Mouse (Mus musculus) embryonic facial prominence, embryonic 11.5 days (tissue): ENCODE measurements at regions not wholly inside any gene's neighbourhood (a gene's known extent, or its start where the extent isn't known, plus 50 kb on each side); places are given as distances from the start of the nearest gene placed in this dataset.

Experiments
- ATAC-seq: fragments of 200-750 bp; cut with Nextera tagmentation; replicated peaks from 2 replicates; pipeline ENCODE4 v1.8.0; 2017; ENCODE audit warnings: low read depth; ENCODE audit not compliant: insufficient number of reproducible peaks, low FRiP score, low TSS enrichment
- DNase-seq: peaks from one replicate; pipeline ENCODE4 v3.0.0-alpha.2; 2015; ENCODE audit warnings: low spot score
- H3K27ac ChIP-seq: fragments of 300-500 bp; sonication (generic); replicated peaks from 2 replicates; pipeline ENCODE4 v1.5.1; 2014; ENCODE audit warnings: mild to moderate bottlenecking, low read depth, low read length, control low read depth
- H3K27me3 ChIP-seq: fragments of 300-500 bp; sonication (generic); 2 replicates; pipeline ENCODE4 v1.6.1; 2014; ENCODE audit warnings: mild to moderate bottlenecking, low read length, moderate library complexity, mixed read lengths; ENCODE audit not compliant: control insufficient read depth, insufficient read depth
- H3K36me3 ChIP-seq: fragments of 300-500 bp; sonication (generic); replicated peaks from 2 replicates; pipeline ENCODE4 v1.6.1; 2014; ENCODE audit warnings: low read depth, mild to moderate bottlenecking, low read length, moderate library complexity, mixed read lengths; ENCODE audit not compliant: control insufficient read depth, insufficient read depth
- H3K4me1 ChIP-seq: fragments of 300-500 bp; sonication (generic); 2 replicates; pipeline ENCODE4 v1.6.1; 2014; ENCODE audit warnings: low read length, mixed read lengths; ENCODE audit not compliant: control insufficient read depth, insufficient read depth
- H3K4me2 ChIP-seq: fragments of 300-500 bp; sonication (generic); 2 replicates; pipeline ENCODE4 v1.6.1; 2014; ENCODE audit warnings: low read depth, mild to moderate bottlenecking, control low read depth, low read length, moderate library complexity
- H3K4me3 ChIP-seq: fragments of 300-500 bp; sonication (generic); 2 replicates; pipeline ENCODE4 v1.5.1; 2014; ENCODE audit warnings: low read depth, low read length, control low read depth
- H3K9ac ChIP-seq: fragments of 300-500 bp; sonication (generic); replicated peaks from 2 replicates; pipeline ENCODE4 v1.6.1; 2014; ENCODE audit warnings: mild to moderate bottlenecking, control low read depth, low read length
- H3K9me3 ChIP-seq: fragments of 300-500 bp; sonication (generic); replicated peaks from 2 replicates; pipeline ENCODE4 v1.6.1; 2016; ENCODE audit warnings: mild to moderate bottlenecking, low read length, inconsistent platforms, mixed read lengths; ENCODE audit not compliant: control insufficient read depth
- WGBS: fragments of 180-500 bp; shearing (Covaris S2); extraction: QIAGEN DNeasy Blood & Tissue Kit; methylation state at CpG from one replicate; pipeline ENCODE4 v1.1.7; 2014; 5-methylcytosine and 5-hydroxymethylcytosine counted together

DNA sequence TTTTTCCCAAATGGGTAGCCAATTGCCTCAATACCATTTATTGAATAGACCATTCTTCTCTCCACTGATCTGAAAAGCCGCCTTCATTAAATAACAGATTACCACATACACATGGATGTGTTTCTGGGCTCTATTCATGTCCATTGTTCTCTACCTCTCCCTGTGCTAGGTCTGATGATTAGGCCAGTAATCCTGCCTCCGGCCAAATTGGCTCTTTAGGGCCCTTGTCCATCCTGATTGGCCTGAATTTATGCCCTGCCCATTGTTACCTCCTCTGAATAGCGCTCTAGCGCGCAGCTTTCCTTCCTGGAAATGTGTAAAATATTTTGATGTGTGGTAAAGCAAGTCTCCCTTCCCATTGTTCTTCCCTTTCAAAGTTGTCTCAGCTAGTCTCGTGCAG, 163.2 kb downstream of the Efnb1 start:
- Histone ChIP-seq H3K36me3 (no peaks in the 10 kb centered on the region), H3K9me3 (no peaks in the 10 kb centered on the region), H3K9ac (no peak overlapping the region), H3K4me1 (no peaks in the 10 kb centered on the region), H3K4me3 (no peak overlapping the region), H3K27ac (no peak overlapping the region), H3K27me3 (no peaks in the 10 kb centered on the region; the same call in none of the 2 replicates), H3K4me2 (no peak overlapping the region)
- ATAC-seq (no peak), DNase-seq (no peak)
- WGBS = 64% methylated on average over 6 of the region's 6 CpGs

DNA sequence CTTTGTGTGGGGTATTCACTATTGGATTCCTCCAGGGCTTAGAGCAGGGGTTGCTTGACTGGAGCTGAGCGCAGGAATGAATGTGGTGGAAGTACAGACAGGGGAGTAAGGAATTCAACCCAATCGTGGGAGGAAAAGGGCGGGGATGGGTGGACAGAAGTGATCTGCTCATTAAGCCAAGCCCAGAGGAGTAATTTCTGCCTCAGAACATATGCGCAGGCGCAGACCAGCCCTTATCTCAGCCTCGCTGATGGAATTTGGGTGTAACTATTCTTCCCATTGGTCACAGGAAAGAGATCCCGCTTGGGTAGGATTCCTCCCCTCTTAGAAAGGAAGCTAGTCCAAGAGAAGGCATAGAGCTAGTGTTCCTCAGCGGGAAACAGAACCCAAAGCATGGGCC, 158.8 kb downstream of the Efnb1 start:
- Histone ChIP-seq H3K36me3 (no peaks in the 10 kb centered on the region), H3K27ac (no peak overlapping the region), H3K27me3 (no peaks in the 10 kb centered on the region; the same call in none of the 2 replicates), H3K4me3 (no peak overlapping the region), H3K4me2 (no peak overlapping the region), H3K4me1 (no peaks in the 10 kb centered on the region), H3K9ac (no peak overlapping the region), H3K9me3 (no peaks in the 10 kb centered on the region)
- ATAC-seq (no peak), DNase-seq (no peak)
- 72% methylated on average over 8 of the region's 8 CpGs for WGBS

DNA sequence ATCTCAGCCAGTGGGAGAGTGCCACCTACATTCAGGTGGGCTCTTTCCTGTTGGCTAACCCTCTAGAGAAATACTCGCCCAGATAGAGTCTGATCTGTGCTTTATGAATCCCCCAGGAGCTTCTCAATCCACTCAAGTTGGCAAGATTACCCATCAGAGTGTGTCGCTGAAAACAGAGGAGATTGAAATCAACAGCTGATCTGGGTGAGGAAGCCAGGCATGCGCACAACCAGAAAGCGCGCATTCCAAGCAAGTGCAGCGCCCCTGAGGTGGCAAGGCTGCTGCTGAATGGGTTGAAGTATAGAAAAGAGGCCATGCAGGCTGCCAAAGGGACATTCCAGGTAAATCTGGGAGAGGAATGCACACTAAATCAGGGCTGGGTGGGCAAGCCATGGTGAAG, 158.0 kb downstream of the Efnb1 start:
- no peaks in the 10 kb centered on the region for H3K4me1 ChIP-seq
- H3K9me3 ChIP-seq = no peaks in the 10 kb centered on the region
- DNase-seq (no peak), ATAC-seq (no peak)
- no peak overlapping the region for H3K4me2 ChIP-seq
- no peaks in the 10 kb centered on the region for H3K36me3 ChIP-seq
- no peak overlapping the region for H3K27ac ChIP-seq
- H3K4me3 ChIP-seq = no peak overlapping the region
- 71% methylated on average over 6 of the region's 6 CpGs for WGBS
- H3K9ac ChIP-seq = no peak overlapping the region
- H3K27me3 ChIP-seq = no peaks in the 10 kb centered on the region; the same call in none of the 2 replicates

DNA sequence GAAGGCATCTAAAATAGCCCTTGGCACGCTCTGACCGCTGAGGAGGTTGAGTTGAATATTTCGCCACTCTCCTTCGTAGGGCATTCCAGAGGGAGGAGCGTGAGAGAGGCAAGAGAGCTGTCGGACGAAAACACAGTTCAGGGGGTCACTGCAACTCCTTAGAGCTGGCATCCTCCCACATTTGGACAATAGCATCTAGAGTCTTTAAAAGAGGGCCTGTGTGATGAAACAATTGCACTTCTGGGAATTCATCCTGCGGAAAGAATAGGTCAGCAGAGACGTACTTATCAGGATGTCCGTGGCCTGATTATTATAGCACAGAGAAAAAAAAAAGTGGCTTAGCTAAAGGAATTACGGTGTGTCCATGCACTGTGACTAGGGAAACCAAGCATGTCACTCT, 156.8 kb downstream of the Efnb1 start:
- H3K27ac ChIP-seq = no peak overlapping the region
- peaks cover 2% of the 10 kb centered on the region for H3K27me3 ChIP-seq
- WGBS = 70% methylated on average over 11 of the region's 11 CpGs
- no peaks in the 10 kb centered on the region for H3K4me1 ChIP-seq
- H3K9ac ChIP-seq = no peak overlapping the region
- H3K9me3 ChIP-seq = no peaks in the 10 kb centered on the region
- no peak overlapping the region for H3K4me3 ChIP-seq
- no peaks in the 10 kb centered on the region for H3K36me3 ChIP-seq
- no peak for ATAC-seq
- DNase-seq = no peak
- H3K4me2 ChIP-seq = no peak overlapping the region

DNA sequence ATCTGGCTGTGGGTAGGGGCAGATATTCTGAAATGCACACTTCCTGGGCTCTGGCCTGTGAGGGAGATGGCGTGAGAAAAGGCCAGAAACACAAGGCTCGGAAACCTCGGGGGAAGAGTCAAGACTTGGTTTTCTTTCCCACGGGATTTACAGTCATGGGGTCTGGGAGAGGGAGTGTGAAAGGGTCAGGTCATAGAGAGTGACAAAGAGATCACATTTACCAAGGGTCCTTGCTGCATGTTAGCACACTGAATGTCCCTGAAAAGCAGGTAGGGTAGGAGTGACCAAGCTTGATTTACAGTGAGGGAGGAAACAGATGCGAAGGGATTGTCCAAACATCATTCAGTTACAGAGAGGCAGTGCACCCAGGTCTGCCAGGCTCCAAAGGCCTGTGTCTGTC, 156.0 kb downstream of the Efnb1 start:
- DNase-seq (no peak), ATAC-seq (no peak; the same call in 1 of the 2 replicates)
- no peaks in the 10 kb centered on the region for H3K36me3 ChIP-seq
- H3K4me2 ChIP-seq = no peak overlapping the region
- no peaks in the 10 kb centered on the region for H3K9me3 ChIP-seq
- no peak overlapping the region for H3K4me3 ChIP-seq
- H3K27me3 ChIP-seq = peaks cover 2% of the 10 kb centered on the region
- H3K9ac ChIP-seq = no peak overlapping the region
- H3K4me1 ChIP-seq = no peaks in the 10 kb centered on the region
- H3K27ac ChIP-seq = no peak overlapping the region
- WGBS = 46% methylated on average over 5 of the region's 5 CpGs

DNA sequence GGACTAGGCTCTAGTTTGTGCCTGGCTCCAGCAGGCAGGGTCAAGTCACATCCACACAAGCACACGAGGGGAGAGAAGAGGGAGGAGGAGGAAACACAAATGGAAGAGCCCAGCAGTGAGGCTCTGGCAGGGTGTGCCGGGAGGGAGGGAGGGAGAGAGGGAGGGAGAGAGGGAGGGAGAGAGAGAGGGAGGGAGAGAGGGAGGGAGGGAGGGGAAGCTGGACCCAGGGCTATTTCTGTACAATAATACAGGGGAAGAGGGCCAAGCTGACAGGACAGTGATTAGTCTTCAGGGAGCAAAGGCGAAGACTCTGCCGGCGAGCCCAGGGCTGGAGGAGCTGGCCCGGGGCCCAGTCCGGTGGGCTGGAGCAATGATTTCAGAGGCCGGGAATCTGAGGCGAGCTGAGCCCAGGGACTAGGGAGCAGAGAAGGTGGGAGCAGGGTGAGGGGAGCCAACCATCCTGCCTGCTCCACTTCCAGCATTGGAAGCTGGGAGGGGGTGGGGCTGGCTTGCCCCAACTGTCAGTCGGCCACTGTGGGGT, 155.6 kb downstream of the Efnb1 start:
- H3K27ac ChIP-seq = no peak overlapping the region
- H3K9ac ChIP-seq = no peak overlapping the region
- no peaks in the 10 kb centered on the region for H3K9me3 ChIP-seq
- 29% methylated on average over 8 of the region's 10 CpGs for WGBS
- H3K36me3 ChIP-seq = no peaks in the 10 kb centered on the region
- no peak overlapping the region for H3K4me2 ChIP-seq
- peaks cover 2% of the 10 kb centered on the region for H3K27me3 ChIP-seq
- ATAC-seq (no peak; the same call in 1 of the 2 replicates), DNase-seq (no peak)
- no peak overlapping the region for H3K4me3 ChIP-seq
- H3K4me1 ChIP-seq = no peaks in the 10 kb centered on the region

DNA sequence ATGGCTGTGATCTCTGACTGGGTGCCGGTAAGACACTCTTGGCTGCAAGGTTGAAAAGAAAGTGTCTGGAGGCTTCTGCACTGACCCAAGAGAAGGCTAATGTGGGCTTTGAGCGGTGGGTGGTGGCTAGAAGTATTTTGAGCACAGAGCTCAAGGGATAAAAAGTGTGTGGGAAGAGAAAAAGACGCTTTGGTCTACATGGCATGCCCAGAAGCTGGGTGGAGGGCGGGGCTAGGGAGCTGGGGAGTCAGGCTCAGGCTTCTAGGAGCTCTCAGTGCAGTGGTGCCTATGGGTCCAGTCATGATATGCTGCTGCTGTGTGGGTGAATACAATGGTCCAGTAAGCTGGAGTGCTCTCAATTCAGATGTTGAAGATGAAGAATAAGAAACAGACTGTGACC, 152.1 kb downstream of the Efnb1 start:
- DNase-seq (no peak), ATAC-seq (no peak)
- WGBS = 87% methylated on average over 4 of the region's 4 CpGs
- H3K36me3 ChIP-seq = no peaks in the 10 kb centered on the region
- no peak overlapping the region for H3K9ac ChIP-seq
- no peak overlapping the region for H3K4me2 ChIP-seq
- H3K9me3 ChIP-seq = no peaks in the 10 kb centered on the region
- no peak overlapping the region for H3K4me3 ChIP-seq
- no peaks in the 10 kb centered on the region for H3K4me1 ChIP-seq
- H3K27ac ChIP-seq = no peak overlapping the region
- peaks cover 2% of the 10 kb centered on the region; the same call in 1 of the 2 replicates for H3K27me3 ChIP-seq

DNA sequence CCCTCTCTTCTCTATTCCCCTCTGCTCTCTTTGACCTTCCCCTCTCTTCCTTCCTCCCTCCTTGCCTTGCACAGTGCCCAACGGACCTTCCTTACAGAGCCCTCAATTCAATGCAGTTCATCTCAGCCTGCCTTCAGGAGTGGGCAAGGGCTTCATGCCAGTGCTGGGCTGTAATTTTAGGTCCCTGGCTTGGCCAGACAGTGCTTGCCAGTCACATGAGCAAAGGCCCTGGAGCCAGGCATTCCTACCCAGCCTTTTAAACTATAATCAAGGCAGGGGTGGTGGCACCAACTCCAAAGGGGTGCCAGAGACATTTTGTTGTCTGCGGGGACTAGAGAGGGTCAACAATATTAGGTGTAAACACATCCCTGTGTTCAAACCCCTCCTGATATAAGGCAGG, 150.9 kb downstream of the Efnb1 start:
- H3K4me3 ChIP-seq = no peak overlapping the region
- H3K9ac ChIP-seq = no peak overlapping the region
- no peaks in the 10 kb centered on the region for H3K36me3 ChIP-seq
- H3K4me2 ChIP-seq = no peak overlapping the region
- WGBS = 66% methylated on average over 2 of the region's 2 CpGs
- no peaks in the 10 kb centered on the region for H3K4me1 ChIP-seq
- no peak overlapping the region for H3K27ac ChIP-seq
- H3K27me3 ChIP-seq = peaks cover 2% of the 10 kb centered on the region; the same call in 1 of the 2 replicates
- no peaks in the 10 kb centered on the region for H3K9me3 ChIP-seq
- DNase-seq = no peak
- ATAC-seq = no peak
